Mouse (Mus musculus) 3T3-L1 (cell line): ENCODE measurements around the gene Umad1.

Experiments used
- DNase-seq: peaks from one replicate; pipeline ENCODE4 v3.0.0-alpha.2; 2015; ENCODE audit warnings: low read depth, low spot score

The Umad1 gene

GRCm38 (mm10) chr6:8473498-8473897, 214.4 kb downstream of the Umad1 start:
- DNase-seq = no peak

DNA sequence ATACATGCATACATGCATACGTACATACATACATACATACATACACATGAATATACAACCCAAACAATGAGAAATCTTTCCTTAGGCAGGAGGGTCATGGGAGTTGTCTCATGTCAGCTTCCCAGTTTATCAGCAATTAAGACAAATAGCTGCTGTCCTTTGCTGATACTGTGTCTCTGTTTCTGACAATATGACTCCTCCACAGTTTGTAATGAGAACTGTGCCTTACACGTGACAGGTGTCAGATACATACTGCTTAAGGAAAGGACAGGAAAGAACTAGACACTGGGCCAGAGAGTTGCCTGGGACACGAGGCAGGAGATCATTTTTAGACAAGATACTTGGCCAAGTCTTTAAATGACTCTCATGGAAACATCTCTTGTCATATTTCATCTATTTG, 215.2 kb downstream of the Umad1 start:
- no peak for DNase-seq

GRCm38 (mm10) chr6:8474820-8475219, 215.7 kb downstream of the Umad1 start:
- no peak for DNase-seq

DNA sequence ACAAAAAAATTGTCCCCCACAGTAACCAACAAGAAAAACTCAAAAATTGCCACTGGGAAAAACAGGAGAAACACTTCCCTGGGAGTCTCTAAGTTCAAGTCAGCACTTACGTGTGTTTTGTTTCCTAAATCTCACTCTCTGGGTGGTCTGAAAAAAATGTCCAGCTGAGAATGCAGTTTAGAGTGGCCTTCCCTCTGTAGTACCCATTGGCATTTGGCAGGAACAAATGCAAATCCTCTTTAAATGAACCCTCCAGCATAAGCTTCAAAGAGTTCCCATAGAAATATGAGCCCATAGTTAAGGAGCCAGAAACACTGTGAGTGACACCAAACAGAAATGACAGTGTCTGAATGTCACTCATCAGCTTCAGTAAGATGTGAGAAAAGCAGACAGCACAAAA, 220.1 kb downstream of the Umad1 start:
- no peak for DNase-seq

GRCm38 (mm10) chr6:8484437-8485275, 225.6 kb downstream of the Umad1 start:
- no peak for DNase-seq

- DNase-seq = no peak
Observed at GRCm38 (mm10) chr6:8485414-8486175, 226.5 kb downstream of the Umad1 start.

- DNase-seq = no peak
Observed at GRCm38 (mm10) chr6:8486391-8487043, 227.4 kb downstream of the Umad1 start.

- no peak for DNase-seq
Observed at GRCm38 (mm10) chr6:8487044-8487853, 228.2 kb downstream of the Umad1 start.

GRCm38 (mm10) chr6:8488249-8488648, 229.2 kb downstream of the Umad1 start:
- no peak for DNase-seq

DNA sequence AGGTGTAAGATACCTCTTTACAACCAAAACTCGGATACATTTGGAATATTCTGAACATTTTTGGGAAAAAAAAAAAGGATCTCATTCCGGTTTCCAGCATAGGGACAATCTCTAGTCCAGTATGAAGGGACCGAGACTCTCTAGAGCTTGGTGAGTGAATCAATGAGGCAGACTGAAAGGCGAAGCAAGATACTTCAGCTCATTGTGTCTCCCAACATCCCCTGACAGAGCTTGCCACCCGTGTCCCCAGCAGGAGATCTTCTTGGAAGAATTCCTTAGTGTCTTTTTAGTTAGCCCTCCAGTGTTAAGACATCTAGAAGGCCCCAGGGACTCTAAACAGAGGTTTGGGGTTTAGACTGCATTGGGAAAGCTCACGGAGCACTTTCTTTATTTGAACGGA, 230.2 kb downstream of the Umad1 start:
- no peak for DNase-seq

DNA sequence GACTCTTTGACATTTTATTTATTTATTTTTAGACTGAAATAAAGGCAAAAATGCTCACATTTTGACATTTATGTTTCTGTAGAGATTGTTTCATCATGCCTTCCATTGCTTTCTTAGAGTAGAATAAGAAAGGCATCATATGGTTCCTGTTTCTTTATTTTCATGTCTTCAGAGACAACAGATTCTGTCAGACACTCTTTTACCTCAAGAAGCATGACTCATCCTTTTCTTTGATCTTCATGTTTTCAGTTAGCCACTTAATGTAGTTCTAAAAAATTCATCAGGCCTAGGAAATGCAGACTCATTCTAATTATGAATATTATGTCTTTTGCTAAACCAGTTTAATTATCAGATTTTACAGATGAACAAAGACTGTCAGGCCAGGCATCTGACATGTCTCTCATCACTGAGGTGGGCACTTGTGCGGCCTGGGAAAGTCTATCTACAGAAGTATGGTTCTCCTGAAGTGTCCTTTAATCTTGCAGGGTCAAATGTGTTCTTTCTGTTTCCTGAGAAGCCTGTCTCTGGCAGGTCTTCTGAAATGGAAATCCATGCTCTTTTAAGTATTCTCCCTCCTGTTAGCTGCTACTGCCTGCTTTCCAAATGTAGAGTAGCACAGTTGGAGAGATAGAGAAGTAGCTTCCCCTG, 231.0 kb downstream of the Umad1 start:
- DNase-seq = no peak

- no peak for DNase-seq
Observed at GRCm38 (mm10) chr6:8492248-8492647, 233.2 kb downstream of the Umad1 start.

GRCm38 (mm10) chr6:8495109-8495826, 236.2 kb downstream of the Umad1 start:
- DNase-seq = no peak

DNA sequence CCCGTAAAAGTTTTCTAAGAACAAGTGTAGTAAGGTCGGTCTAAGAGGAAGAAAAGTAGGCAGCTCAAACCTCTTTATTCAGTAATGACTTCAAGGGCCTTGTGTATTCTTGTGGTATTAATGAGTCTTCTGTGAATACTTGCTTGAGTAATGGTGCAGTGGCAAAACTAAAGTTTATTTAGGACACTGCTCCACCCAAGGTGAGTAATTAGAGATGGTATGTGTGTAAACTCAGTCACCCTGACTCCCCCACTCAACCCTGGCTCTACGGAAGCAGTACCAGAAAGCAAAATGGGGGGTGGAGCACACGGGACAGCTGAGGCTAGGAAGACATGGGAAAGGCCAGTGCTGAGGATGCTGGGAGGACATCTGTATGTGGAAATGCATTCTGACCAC, 236.7 kb downstream of the Umad1 start:
- peak; percentile 16 for DNase-seq

DNA sequence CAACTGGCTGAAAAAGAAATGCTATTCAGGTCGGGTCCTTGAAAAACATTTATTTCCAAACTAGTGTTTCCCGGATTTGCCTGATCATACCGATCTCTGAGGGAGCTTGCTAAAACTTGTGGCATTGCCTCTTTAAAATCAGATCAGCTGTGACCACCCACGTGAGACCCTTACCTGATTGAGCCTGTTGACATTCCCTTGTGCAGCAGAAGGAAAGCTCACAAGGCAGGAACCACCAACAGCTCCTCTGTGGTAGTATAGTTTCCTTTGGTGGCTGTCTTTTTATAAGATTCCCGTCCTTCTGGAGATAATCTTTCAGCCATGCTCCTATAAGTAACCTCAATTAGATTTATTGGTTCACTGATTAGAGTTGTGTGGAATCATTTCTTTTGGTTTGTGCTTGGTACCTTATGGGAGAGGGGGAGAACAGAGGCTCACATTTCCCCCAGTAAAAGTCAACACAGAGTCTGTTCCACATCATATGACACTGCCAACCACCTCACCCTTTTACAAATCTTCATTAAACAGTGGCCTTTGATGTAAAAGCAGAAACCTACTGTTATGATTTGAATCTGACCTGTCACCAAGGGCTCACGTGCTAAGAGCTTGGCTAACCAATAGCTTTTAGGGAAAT, 238.3 kb downstream of the Umad1 start:
- peak; percentile 14 for DNase-seq

- DNase-seq = no peak
Observed at GRCm38 (mm10) chr6:8497868-8498257, 238.8 kb downstream of the Umad1 start.

- DNase-seq = no peak
Observed at GRCm38 (mm10) chr6:8498961-8499360, 239.9 kb downstream of the Umad1 start.

DNA sequence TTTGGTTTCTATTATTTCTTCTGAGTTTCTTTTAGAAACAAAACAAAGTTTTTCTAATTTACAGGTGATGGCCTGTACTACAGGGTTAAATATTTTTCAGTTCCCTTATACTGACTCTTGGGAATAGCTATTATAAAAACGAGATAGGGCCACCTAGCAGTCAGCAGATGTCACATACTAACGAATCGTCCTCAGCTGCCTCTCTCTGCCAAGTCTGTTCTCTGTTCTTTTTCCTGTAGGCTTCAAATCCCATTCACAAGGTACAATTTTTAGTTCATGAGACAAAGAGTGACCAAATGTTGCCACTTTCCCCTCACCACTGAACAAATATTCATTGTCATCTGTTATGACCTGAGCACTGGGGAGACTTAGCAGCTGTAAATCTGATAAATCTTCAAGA, 244.9 kb downstream of the Umad1 start:
- no peak for DNase-seq

- DNase-seq = no peak
Observed at GRCm38 (mm10) chr6:8504521-8505228, 245.6 kb downstream of the Umad1 start.
